Mouse (Mus musculus): ENCODE data around the gene Tuba1a. TPM values are rescaled to one million over a fixed set of nuclear protein-coding genes. Genes with fewer than 3 reads are reported as not detected.

Tuba1a gene
- total and polyA plus RNA-seq, 3 experiments, result 153 to 533 (median 254) TPM

DNA sequence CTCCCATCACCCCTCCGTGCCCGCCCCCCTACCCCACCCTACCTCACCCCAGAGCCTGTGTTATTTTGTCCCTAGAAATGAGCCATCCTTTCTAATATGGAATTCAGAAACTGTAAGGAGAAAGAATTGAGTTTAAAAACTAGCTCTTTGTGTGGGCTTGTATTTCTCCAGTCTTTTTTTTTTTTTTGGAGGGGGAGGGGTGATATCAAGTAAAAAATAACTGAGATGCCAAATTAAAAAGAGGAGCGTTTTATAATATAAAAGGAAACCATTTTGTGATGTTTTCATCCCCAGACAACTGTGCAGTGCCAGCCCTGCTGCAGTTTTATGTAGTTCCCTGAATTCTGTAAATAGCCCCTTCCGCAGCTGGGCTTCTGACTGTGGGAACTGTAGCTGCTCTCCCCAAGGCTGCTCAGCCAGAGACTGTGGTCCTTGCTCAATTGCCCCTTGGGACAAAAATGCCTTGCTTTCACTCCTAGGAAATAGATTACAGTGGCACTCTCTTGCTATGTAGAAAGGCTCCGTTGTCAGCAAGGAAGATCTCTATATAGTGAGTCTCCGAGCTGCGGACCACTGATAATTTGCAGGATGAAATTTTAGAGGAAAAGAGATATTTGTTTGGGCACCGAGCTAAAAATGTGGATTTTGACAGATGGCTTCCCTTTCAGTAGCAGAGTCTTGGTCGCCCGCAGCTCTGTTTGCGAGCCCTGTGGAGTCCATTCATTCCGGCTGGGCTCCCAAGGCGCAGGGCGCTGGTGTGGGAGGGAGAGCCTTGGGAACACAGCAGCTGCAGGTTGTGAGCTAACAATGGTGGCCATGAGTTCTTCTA is 1.1 kb upstream of the Tuba1a start:
- peaks cover 5 to 36% of the 10 kb centered on the region in 2 experiments for H3K4me1 ChIP-seq (ENCODE audit: control insufficient read depth in 1 of 2, insufficient read depth in 2 of 2)
- no peaks in the 10 kb centered on the region for H3K27me3 ChIP-seq (replicated peaks)
- H3K79me2 ChIP-seq (replicated peaks; ENCODE audit: control insufficient read depth, extremely low read depth, insufficient read depth, poor library complexity, severe bottlenecking), result peaks cover 6% of the 10 kb centered on the region; the same call in 1 of the 2 replicates
- H3K4me2 ChIP-seq (ENCODE audit: insufficient read depth, low read depth, poor library complexity, severe bottlenecking), result no peak overlapping the region
- no peak for DNase-seq (ENCODE audit: extremely low read depth)
- TF ChIP-seq IRF4 (IDR thresholded peaks at IDR 0.05; ENCODE audit: low read depth, low read length), result no peak
- peak; percentile 76 for TF ChIP-seq ZNF384 (IDR thresholded peaks at IDR 0.05; ENCODE audit: low read depth, low read length)
- in situ Hi-C loops (cut with MboI; ENCODE audit: low pct_ligation_motif_present, low pct_unique_long_range_greater_than_20kb, low sequenced_read_pairs) (no loop called here), dilution Hi-C loops (cut with MboI; ENCODE audit: extremely low pct_ligation_motif_present, extremely low pct_unique_long_range_greater_than_20kb, low sequenced_read_pairs) (no loop called here)
- peaks cover 4 to 9% of the 10 kb centered on the region in 2 experiments for H3K36me3 ChIP-seq (replicated peaks in 1 of 2; ENCODE audit: control insufficient read depth in 1 of 2, insufficient read depth in 1 of 2, low read length in 1 of 2)
- no peak overlapping the region for H3K4me3 ChIP-seq (replicated peaks in 1 of 3; ENCODE audit: low read depth in 2 of 3, low read length in 2 of 3, poor library complexity in 1 of 3)
- H3K27ac ChIP-seq (ENCODE audit: insufficient read depth, low read depth), result no peak overlapping the region
- no peak overlapping the region for H3K9ac ChIP-seq (ENCODE audit: insufficient read depth, low read depth)
- H3K9me3 ChIP-seq (replicated peaks; ENCODE audit: low read length), result no peaks in the 10 kb centered on the region

DNA sequence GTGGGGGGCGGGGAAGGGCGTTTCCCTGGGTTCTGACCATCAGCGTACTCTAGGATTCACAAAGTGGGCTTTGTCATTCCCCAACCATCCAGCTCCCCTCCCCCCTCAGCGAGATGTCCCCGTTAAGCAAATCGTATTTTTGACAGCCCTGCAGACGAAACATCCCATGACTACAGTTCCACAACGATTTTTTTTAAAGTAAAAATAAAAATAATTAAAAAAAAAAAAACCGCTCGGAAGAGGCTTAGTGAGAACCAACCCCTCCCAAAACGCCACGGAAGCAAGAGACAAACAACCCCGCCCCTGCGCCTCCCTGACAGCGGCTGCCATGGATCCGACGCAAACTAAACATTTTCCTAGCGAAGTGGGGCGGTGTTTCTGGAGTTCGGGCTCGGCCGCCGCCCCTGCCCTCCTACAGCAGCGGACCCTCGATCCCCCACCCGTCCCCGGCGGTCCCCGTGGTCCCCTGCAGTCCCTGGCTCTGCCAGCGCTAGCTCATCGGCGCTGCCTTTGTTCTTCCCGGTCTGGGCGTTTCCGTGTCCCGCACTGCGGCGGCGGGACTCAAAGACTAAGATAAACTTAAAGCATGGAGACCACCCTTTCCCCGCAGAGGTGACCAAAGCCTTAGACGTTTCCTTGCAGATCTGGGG is 627 bp downstream of the Tuba1a start:
- Histone ChIP-seq H3K36me3 (replicated peaks in 1 of 2; ENCODE audit: control insufficient read depth in 1 of 2, insufficient read depth in 1 of 2, low read length in 1 of 2) (peaks cover 8 to 18% of the 10 kb centered on the region in 2 experiments), H3K27me3 (replicated peaks) (no peaks in the 10 kb centered on the region), H3K4me2 (ENCODE audit: insufficient read depth, low read depth, poor library complexity, severe bottlenecking) (peak overlapping the region; percentile 68), H3K4me3 (replicated peaks in 1 of 3; ENCODE audit: low read depth in 2 of 3, low read length in 2 of 3, poor library complexity in 1 of 3) (peak overlapping the region; percentile 49 to 88 (median 75)), H3K4me1 (ENCODE audit: control insufficient read depth in 1 of 2, insufficient read depth in 2 of 2) (peaks cover 5 to 36% of the 10 kb centered on the region in 2 experiments), H3K79me2 (replicated peaks; ENCODE audit: control insufficient read depth, extremely low read depth, insufficient read depth, poor library complexity, severe bottlenecking) (peaks cover 6% of the 10 kb centered on the region; the same call in 1 of the 2 replicates), H3K9ac (ENCODE audit: insufficient read depth, low read depth) (peak overlapping the region; percentile 65), H3K9me3 (replicated peaks; ENCODE audit: low read length) (no peaks in the 10 kb centered on the region), H3K27ac (ENCODE audit: insufficient read depth, low read depth) (peak overlapping the region; percentile 87)
- dilution Hi-C loops (cut with MboI; ENCODE audit: extremely low pct_ligation_motif_present, extremely low pct_unique_long_range_greater_than_20kb, low sequenced_read_pairs) (no loop called here), in situ Hi-C loops (cut with MboI; ENCODE audit: low pct_ligation_motif_present, low pct_unique_long_range_greater_than_20kb, low sequenced_read_pairs) (no loop called here)
- TF ChIP-seq CTCF (conservative IDR thresholded peaks at IDR 0.05 in 1 of 2, IDR thresholded peaks at IDR 0.05 in 1 of 2; ENCODE audit: low read depth in 2 of 2, low read length in 2 of 2), result peak in 1 of 2 experiments; percentile 45; a peak in 2 of 4 replicates
- TF ChIP-seq RAD21 (IDR thresholded peaks at IDR 0.05; ENCODE audit: low read depth, low read length), result no peak; the same call in 1 of the 2 replicates
- TF ChIP-seq KAT2A (IDR thresholded peaks at IDR 0.05; ENCODE audit: insufficient replicate concordance, low read length), result 0 out of 2 replicates have a peak, but pooled peaks have one; percentile 30
- TF ChIP-seq ZNF384 (IDR thresholded peaks at IDR 0.05; ENCODE audit: low read depth, low read length), result peak; percentile 86
- TF ChIP-seq IRF4 (IDR thresholded peaks at IDR 0.05; ENCODE audit: low read depth, low read length), result peak; percentile 18; the same call in 1 of the 2 replicates
- TF ChIP-seq SMC3 (IDR thresholded peaks at IDR 0.05; ENCODE audit: low read depth, low read length), result peak; percentile 13
- no peak for TF ChIP-seq E2F4 (IDR thresholded peaks at IDR 0.05; ENCODE audit: insufficient replicate concordance, low read depth, low read length)
- no peak for TF ChIP-seq USF2 (conservative IDR thresholded peaks at IDR 0.05; ENCODE audit: low read depth, low read length)
- no peak for TF ChIP-seq MAX (IDR thresholded peaks at IDR 0.05; ENCODE audit: low read length)
- peak; percentile 75; the same call in 1 of the 2 replicates for TF ChIP-seq MXI1 (IDR thresholded peaks at IDR 0.05; ENCODE audit: low read depth, low read length)
- TF ChIP-seq ETS1 (conservative IDR thresholded peaks at IDR 0.05; ENCODE audit: low read depth, low read length), result peak; percentile 4; the same call in 1 of the 2 replicates
- no peak for TF ChIP-seq UBTF (IDR thresholded peaks at IDR 0.05; ENCODE audit: low read depth, low read length)
- peak; percentile 93 for TF ChIP-seq SIN3A (IDR thresholded peaks at IDR 0.05; ENCODE audit: low read length)
- TF ChIP-seq ELF1 (IDR thresholded peaks at IDR 0.05; ENCODE audit: low read depth, low read length), result peak; percentile 72
- 0 out of 2 replicates have a peak, but pooled peaks have one; percentile 10 for TF ChIP-seq MYC (IDR thresholded peaks at IDR 0.05; ENCODE audit: low read depth, low read length)
- TF ChIP-seq NRF1 (IDR thresholded peaks at IDR 0.05; ENCODE audit: low read depth, low read length), result peak; percentile 50; the same call in 1 of the 2 replicates
- TF ChIP-seq TBP (conservative IDR thresholded peaks at IDR 0.05; ENCODE audit: low read depth, low read length), result 0 out of 2 replicates have a peak, but pooled peaks have one; percentile 19
- peak; percentile 3; the same call in 1 of the 2 replicates for TF ChIP-seq HCFC1 (IDR thresholded peaks at IDR 0.05; ENCODE audit: low read depth, low read length)
- TF ChIP-seq CHD2 (IDR thresholded peaks at IDR 0.05; ENCODE audit: low read length), result peak; percentile 60
- DNase-seq (ENCODE audit: extremely low read depth), result no peak

Measured in CH12.LX (cell line).